Mouse (Mus musculus) testis, adult 2 months (tissue): ENCODE data around the gene Dpp6.

Source experiments
- CTCF ChIP-seq: fragments of 200-500 bp; IDR thresholded peaks from 2 replicates; pipeline ENCODE4 v1.5.1; 2012; ENCODE audit warnings: low read depth, mild to moderate bottlenecking, inconsistent platforms, low read length, moderate library complexity; ENCODE audit not compliant: control insufficient read depth, insufficient read depth, insufficient replicate concordance
- POLR2A ChIP-seq: fragments of 200-500 bp; IDR thresholded peaks from 2 replicates; pipeline ENCODE4 v1.6.1; 2012; ENCODE audit warnings: low read depth, mild to moderate bottlenecking, inconsistent platforms, low read length, moderate library complexity; ENCODE audit not compliant: control insufficient read depth

GRCm38 (mm10) chr5:27336698-27337097 is 519.7 kb downstream of the Dpp6 start:
- TF ChIP-seq CTCF (no peak), POLR2A (no peak)
